Mouse (Mus musculus) small intestine, adult 2 months (tissue): ENCODE results near the gene Itm2b.

Source experiments
- CTCF ChIP-seq: fragments of 200-500 bp; IDR thresholded peaks from 2 replicates; pipeline ENCODE4 v1.5.1; 2012; ENCODE audit warnings: low read depth, mild to moderate bottlenecking, control low read depth, inconsistent platforms, low read length, moderate library complexity, mixed read lengths; ENCODE audit not compliant: insufficient replicate concordance, insufficient read length; ENCODE audit errors: extremely low read depth
- POLR2A ChIP-seq: fragments of 200-500 bp; IDR thresholded peaks from 2 replicates; pipeline ENCODE4 v1.6.1; 2012; ENCODE audit warnings: low read depth, mild to moderate bottlenecking, control low read depth, inconsistent platforms, low read length, moderate library complexity

DNA sequence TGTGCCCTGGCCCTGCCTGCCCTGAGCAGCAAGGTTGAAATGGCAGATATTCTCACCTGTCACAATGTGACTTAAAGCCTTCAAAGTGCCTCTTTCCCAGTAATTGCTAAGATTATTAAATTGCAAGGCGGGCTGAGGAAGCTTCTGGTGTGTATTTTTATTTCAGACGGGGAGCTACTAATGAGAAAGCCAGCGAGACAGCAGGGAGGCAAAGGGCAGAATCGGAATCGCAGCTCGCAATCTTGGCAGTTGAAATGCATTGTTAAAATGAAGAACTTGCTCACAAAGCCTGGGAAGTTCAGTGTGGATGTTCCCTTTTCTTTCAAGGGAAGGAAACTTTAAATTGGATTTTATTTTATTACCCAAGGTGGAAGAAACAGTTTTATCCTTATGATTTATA lies 39.9 kb upstream of the Itm2b start:
- TF ChIP-seq CTCF (no peak), POLR2A (no peak)
